Mouse (Mus musculus) liver, embryonic 12.5 days (tissue): ENCODE measurements at regions not wholly inside any gene's neighbourhood (a gene's known extent, or its start where the extent isn't known, plus 50 kb on each side); places are given as distances from the start of the nearest gene placed in this dataset.
A peak's percentile ranks its signal among the peaks of the same experiment; 100 is the strongest.

Experiments
- microRNA counts: library from miRNA; unstranded; fragments of <30 nt; microRNA quantifications from one replicate; lab custom pipeline; 2017
- microRNA-seq: library from miRNA; unstranded; fragments of <30 nt; microRNA quantifications from one replicate; pipeline ENCODE4, GENCODE M21; 2017

MicroRNAs encoded in the stretch of these regions (microRNA counts, 519-probe panel; counts per million panel counts)
- microRNA mmu-miR-181a (lab: Ali Mortazavi, UCI) = 5,821 counts per million, percentile 90 among the panel's probes with 10 or more counts
- 582 counts per million, percentile 70 among the panel's probes with 10 or more counts for microRNA mmu-miR-181b+mmu-miR-181d (lab: Ali Mortazavi, UCI)

Small RNAs in the stretch of these regions (microRNA-seq; reads per million reads assigned to microRNA genes)
- 712 reads per million, percentile 72 among the genes with 10 or more reads in this experiment for gene Mir181a-1
- 11.2 reads per million, percentile 23 among the genes with 10 or more reads in this experiment for gene Mir181b-1
